Mouse (Mus musculus) macrophage (primary cell): ENCODE results near the gene Smim24. TPM values are rescaled to one million over a fixed set of nuclear protein-coding genes. Genes with fewer than 3 reads are reported as not detected.

ENCODE experiments used
- H3K27ac ChIP-seq: fragments of 350-480 bp; formaldehyde crosslinking; 2 replicates; pipeline ENCODE4 v1.9.0; 2021
- H3K36me3 ChIP-seq: fragments of 350-480 bp; formaldehyde crosslinking; 2 replicates; pipeline ENCODE4 v1.9.0; 2021; ENCODE audit errors: inconsistent target
- H3K4me3 ChIP-seq: fragments of 350-480 bp; formaldehyde crosslinking; 2 replicates; pipeline ENCODE4 v1.9.0; 2021; ENCODE audit errors: inconsistent target
- H3K79me2 ChIP-seq: fragments of 350-480 bp; formaldehyde crosslinking; 2 replicates; pipeline ENCODE4 v1.9.0; 2021; ENCODE audit errors: inconsistent target
- WGBS: methylation state at CpG from one replicate; pipeline ENCODE4 v1.1.7; 2026; ENCODE audit warnings: inconsistent platforms; ENCODE audit not compliant: missing documents; 5-methylcytosine and 5-hydroxymethylcytosine counted together
- polyA plus RNA-seq: library from polyadenylated mRNA; stranded (reverse); fragments of 250-400 nt; gene quantifications from 3 replicates; pipeline ENCODE4 v1.2.4, GENCODE M21; 2018; ENCODE audit warnings: inconsistent platforms

Smim24 gene
- polyA plus RNA-seq, 1 experiment from 2014 or later: 14.6 TPM

DNA sequence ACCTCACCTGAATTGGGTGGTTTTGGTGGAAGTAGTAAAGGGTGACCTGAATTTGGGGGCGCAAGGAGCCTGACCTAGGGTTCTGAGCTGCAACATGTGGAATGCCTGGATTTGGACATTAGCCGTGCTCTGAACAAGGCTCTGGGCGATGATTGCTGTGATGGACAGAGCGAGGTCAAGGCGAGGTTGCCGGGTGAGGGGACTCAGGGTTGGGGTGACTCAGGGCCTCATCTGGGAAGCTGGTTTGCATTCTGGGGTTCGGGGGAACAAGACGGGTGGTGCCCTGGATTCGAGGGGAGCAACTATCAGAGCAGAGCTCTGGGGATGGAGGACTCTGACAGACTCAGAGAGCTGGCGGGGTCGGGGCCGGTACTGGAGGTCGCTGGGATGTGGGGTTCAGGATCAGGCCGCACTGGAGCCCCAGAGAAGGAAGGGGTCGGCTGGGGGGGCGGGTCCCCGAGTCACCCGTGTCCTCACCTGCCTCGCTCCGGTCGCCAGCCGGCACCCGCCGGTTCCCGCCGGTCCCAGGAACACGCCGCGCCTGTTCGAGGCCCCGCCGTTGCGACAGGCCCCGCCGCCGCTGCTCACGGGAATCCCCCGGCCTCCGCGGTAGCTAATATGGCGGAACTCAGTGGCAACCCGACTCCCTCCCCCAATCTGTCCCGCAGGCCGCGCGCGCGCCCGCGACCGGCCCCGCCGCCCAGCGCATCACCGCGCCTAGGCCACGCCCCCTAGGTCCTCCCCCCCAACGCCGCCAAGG lies 14.9 kb upstream of the Smim24 start, which contains the start of gene Fzr1:
Fzr1 (minus strand) TSS at position 724 of the 760 bp plus-strand sequence.
- peak within 1 kb of the TSS; percentile 82 for H3K4me3 ChIP-seq
- peak within 1 kb of the TSS; percentile 69 for H3K27ac ChIP-seq
- peaks cover 16% of the 10 kb centered on the region for H3K36me3 ChIP-seq
- peaks cover 51% of the 10 kb centered on the region for H3K79me2 ChIP-seq
- WGBS: under 1% methylated on average over 54 of the region's 59 CpGs

DNA sequence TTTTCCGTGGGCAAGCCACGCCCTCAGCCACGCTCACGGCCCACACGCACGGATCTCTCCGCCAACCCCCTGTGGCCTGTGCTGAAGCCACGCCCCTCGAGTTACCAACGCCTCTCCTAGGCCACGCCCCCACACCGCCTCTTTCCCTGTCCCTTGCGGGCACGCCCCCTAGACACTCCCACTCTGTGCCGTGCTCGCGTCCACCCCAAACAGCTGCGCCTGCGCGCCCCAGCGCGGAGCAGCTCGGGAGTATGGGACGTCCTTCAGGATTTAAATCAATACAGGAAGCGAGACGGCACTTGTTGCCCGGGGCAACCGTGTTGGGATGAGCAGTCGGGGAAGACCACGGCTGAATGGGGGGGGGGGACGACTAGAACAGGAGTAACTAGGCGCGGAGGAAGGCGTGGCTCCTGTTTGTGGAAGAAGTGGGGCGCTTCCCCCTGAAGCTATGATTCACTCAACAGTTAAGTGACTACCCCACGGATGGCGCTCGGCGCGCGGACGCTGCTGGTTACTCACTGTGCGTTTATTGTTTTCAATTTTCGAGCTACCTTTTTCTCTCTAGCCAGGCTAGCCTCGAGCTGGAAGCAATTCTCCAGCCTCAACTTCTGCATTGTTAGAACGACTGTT lies 14.2 kb upstream of the Smim24 start:
- WGBS: 1% methylated on average over 38 of the region's 46 CpGs
- Histone ChIP-seq H3K27ac (peak overlapping the region; percentile 69), H3K79me2 (peaks cover 44% of the 10 kb centered on the region), H3K4me3 (peak overlapping the region; percentile 54), H3K36me3 (peaks cover 11% of the 10 kb centered on the region)

GRCm38 (mm10) chr10:81379183-81379553 lies 13.7 kb upstream of the Smim24 start:
- 53% methylated on average over 3 of the region's 3 CpGs for WGBS
- H3K4me3 ChIP-seq: peak overlapping the region; percentile 54
- peak overlapping the region; percentile 69 for H3K27ac ChIP-seq
- H3K79me2 ChIP-seq: peaks cover 39% of the 10 kb centered on the region
- H3K36me3 ChIP-seq: peaks cover 6% of the 10 kb centered on the region

DNA sequence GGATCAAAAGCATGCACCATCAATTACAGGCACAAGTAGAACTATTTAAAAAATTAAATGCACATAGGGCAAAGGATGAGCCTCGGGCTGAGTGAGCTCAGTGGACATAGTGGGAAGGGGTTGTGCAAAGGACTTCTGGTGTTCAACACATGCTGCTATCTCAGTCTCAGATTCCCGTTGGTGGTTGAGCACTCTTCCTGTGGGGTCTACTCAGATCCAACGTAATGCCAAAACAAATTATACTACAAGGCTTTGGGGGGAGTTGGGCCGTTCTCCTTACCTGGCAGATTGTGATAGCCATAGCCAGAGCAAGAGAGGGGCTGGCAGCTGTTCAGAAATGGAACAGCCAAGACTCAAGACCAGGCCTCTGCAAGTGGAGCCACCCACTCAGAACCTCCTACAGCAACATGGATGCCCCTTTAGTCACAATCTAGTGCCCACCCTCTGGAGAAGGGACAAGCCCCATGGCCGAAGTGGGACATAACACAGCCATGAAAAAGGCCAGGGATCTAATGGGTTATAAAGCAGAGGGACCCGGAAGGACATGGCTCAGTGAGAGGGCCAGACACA lies 13.0 kb upstream of the Smim24 start:
- Histone ChIP-seq H3K27ac (no peak overlapping the region), H3K36me3 (peaks cover 3% of the 10 kb centered on the region; the same call in 1 of the 2 replicates), H3K79me2 (peaks cover 38% of the 10 kb centered on the region), H3K4me3 (no peak overlapping the region)
- 83% methylated on average over 6 of the region's 6 CpGs for WGBS

DNA sequence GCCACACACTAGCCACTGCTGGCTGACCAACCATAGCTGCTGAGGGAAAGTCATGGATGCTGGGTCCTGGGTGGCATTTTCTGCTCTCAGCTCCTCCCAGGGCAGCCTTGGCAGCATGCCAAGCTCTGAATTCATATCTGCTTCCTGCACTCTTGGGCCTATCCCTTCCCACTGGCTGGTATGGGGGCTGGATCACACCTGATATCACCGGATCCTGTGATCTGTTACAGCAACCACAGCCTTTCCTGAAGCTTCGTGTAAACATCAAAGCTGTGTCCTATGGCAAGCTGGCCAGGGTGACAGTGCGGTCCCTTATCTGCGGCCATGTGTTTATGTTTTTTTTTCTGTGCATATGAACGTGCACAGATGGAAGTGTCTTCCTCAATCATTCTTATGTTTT lies 10.8 kb upstream of the Smim24 start:
- WGBS: 38% methylated on average over 5 of the region's 5 CpGs
- no peak overlapping the region for H3K27ac ChIP-seq
- H3K79me2 ChIP-seq: peaks cover 38% of the 10 kb centered on the region

DNA sequence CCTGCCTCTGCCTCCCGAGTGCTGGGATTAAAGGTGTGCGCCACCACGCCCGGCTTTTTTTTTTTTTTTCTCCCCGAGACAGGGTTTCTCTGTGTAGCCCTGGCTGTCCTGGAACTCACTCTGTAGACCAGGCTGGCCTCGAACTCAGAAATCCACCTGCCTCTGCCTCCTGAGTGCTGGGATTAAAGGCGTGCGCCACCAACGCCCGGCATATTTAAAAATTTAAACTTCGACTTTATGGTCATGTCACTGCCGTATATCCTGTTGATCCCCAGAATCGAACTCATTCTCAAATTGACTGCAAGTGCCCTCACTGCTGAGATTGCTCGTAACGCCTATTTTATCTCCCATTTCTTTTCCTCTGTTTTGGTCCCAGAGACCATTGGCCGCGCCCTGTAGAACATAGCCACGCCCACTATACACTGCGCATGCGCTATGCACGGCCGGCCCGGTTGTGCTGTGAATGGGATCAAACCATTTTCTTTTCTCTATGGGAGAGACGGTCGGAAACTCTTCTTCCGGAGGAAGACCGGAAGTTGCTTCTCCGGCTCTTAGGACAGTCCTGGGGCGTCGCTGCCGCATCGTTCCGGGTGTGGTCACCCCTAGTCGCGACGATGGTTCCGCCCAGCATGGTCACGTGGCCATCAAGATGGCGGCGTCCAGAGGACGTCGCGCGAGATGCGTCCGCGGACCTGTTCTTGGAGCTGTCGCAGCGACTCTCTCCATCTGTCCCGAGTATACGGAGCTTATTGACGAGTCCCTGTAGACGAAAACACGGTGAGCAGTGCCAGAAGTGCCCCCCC lies 8.8 kb upstream of the Smim24 start, which contains the start of the genes Dohh and Gm48551:
Dohh (plus strand) TSS at position 627 of the 803 bp plus-strand sequence.
Gm48551 (plus strand) TSS at position 665 of the 803 bp plus-strand sequence.
- Histone ChIP-seq H3K4me3 (peak within 1 kb of the TSS; percentile 100), H3K79me2 (peaks cover 32% of the 10 kb centered on the region), H3K27ac (peak within 1 kb of the TSS; percentile 89), H3K36me3 (peaks cover 22% of the 10 kb centered on the region; the same call in 1 of the 2 replicates)
- WGBS: 5% methylated on average over 48 of the region's 54 CpGs

More for the DNA sequence above, 10.8 kb upstream of the Smim24 start:
- peaks cover 11% of the 10 kb centered on the region; the same call in 1 of the 2 replicates for H3K36me3 ChIP-seq
- H3K4me3 ChIP-seq: no peak overlapping the region

DNA sequence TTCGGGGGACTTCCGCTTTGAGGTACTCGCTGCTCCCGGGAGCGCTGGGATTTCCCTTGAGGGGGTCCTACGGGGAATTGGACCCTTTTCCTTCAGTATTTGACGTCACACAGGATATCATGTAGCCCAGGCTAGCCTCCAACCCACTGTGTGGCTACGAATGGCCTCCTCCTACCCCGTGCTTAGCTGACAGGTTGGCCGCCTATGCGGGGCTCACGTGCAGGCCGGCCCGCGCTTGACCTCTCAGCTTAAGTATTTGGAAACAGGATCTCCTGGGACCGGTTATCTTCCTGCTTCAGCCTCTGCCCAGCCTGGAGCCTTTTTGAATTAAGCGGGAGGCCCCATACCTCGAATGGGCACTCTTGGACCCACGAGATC lies 8.3 kb upstream of the Smim24 start:
- Histone ChIP-seq H3K27ac (peak overlapping the region; percentile 89), H3K4me3 (peak overlapping the region; percentile 100), H3K79me2 (peaks cover 32% of the 10 kb centered on the region), H3K36me3 (peaks cover 22% of the 10 kb centered on the region; the same call in 1 of the 2 replicates)
- 0% methylated on average over 19 of the region's 19 CpGs for WGBS

GRCm38 (mm10) chr10:81385603-81386306 lies 7.1 kb upstream of the Smim24 start:
- peaks cover 32% of the 10 kb centered on the region for H3K79me2 ChIP-seq
- H3K4me3 ChIP-seq: peak overlapping the region; percentile 100; the same call in 1 of the 2 replicates
- no peak overlapping the region for H3K27ac ChIP-seq
- peaks cover 22% of the 10 kb centered on the region; the same call in 1 of the 2 replicates for H3K36me3 ChIP-seq
- 86% methylated on average over 22 of the region's 22 CpGs for WGBS

GRCm38 (mm10) chr10:81387716-81388115 lies 5.1 kb upstream of the Smim24 start:
- Histone ChIP-seq H3K27ac (no peak overlapping the region), H3K36me3 (peaks cover 22% of the 10 kb centered on the region; the same call in 1 of the 2 replicates), H3K4me3 (no peak overlapping the region), H3K79me2 (peaks cover 32% of the 10 kb centered on the region)
- WGBS: 95% methylated on average over 19 of the region's 20 CpGs

DNA sequence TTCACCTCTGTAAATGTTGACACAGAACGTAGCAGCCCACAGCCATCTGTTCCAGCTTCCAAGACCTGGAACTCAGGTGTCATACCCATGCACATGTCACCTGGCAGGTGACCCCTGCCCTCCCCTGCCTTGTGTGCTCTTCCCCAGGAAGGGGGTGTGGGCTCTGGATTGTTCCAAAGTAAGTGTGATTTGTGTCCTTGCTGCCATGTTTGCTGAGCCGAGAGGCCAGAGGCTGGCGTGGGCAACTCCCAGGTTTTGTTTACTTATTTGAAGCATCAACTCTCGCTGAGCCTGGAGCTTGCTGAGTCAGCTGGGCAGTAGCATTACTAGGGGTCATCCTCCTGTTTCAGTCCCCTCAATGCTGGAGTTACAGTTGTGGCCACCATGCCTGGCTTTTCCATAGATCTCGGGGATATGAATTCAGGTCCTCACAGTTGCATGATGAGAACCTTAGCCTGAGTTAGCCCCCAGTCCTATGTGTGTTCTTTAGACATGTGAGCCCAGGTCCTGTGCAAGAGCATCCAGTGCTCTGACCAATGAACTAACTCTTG lies 4.3 kb upstream of the Smim24 start, which contains the start of gene Gm48552:
Gm48552 (plus strand) TSS at position 501 of the 551 bp plus-strand sequence.
- Histone ChIP-seq H3K27ac (peak within 1 kb of the TSS; percentile 41), H3K79me2 (peaks cover 32% of the 10 kb centered on the region), H3K4me3 (no peak within 1 kb of the TSS), H3K36me3 (peaks cover 22% of the 10 kb centered on the region; the same call in 1 of the 2 replicates)
- 95% methylated on average over 5 of the region's 5 CpGs for WGBS

DNA sequence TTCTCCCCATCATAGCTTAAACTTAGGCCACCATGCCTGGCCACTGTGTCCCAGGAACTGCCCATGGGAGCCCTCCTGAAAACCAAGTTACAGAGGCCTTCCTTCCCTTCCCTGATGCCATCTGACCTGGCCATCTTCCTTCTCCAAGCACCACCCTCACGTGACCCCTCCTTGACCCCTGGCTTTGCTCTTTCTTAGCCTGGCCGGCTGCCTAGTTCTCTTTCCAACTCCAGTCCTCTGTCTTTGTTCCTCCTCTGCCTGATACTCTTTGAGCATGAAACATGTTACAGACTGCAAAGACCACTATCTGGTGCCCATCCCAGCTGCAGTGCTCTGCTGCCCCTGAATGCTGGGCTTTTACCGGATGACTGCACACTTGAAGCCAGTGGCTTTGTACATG lies 3.5 kb upstream of the Smim24 start:
- WGBS: 71% methylated on average over 3 of the region's 3 CpGs
- peak overlapping the region; percentile 41 for H3K27ac ChIP-seq
- no peak overlapping the region for H3K4me3 ChIP-seq
- H3K79me2 ChIP-seq: peaks cover 32% of the 10 kb centered on the region
- peaks cover 22% of the 10 kb centered on the region; the same call in 1 of the 2 replicates for H3K36me3 ChIP-seq

DNA sequence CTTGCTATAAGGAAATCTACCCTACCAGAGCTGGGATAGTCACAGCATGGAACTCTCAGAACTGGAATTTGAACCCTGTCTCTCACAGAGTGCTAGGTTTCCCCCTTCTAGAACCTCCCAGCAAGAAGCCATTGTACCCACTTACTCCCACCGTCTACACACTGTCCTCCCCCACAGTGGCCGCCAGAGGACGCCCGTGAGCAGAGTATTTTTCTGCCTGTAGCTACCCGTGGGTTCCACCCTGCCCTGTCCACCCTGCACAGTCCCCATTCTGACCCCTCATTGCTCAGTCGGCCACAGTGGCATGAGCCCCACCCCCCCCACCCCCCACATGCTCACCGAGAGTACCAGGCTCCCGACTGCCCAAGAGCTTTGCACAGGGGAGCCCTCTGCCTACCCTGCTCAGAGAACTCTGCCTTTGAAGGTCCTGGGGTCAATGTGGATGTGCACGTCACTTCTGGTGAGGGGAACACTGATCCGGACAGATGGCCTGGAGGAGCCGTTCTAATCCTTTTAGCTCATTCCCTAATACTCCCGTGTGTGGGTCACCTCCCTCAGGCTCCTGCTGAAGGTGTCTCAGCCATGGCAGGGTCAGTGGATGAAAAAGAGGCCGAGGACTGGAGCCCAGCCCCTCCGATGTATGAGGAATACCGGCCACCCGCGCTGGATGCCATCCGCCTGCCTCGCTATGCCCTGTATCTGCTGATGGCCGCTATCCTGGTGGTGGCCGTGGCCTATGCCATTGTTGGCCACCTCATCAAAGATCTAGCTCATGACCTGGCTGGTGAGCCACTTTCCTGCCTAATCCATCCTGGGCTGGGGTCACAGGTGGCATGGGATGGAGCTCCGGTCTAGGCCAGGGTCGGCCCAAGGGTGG lies 2.8 kb upstream of the Smim24 start:
- Histone ChIP-seq H3K36me3 (peaks cover 22% of the 10 kb centered on the region; the same call in 1 of the 2 replicates), H3K79me2 (peaks cover 25% of the 10 kb centered on the region), H3K4me3 (no peak overlapping the region), H3K27ac (peak overlapping the region; percentile 41)
- 67% methylated on average over 22 of the region's 23 CpGs for WGBS
